Mouse (Mus musculus) forebrain, embryonic 16.5 days (tissue): ENCODE measurements at regions not wholly inside any gene's neighbourhood (a gene's known extent, or its start where the extent isn't known, plus 50 kb on each side); places are given as distances from the start of the nearest gene placed in this dataset.

Experiments used
- ATAC-seq: fragments of 200-750 bp; cut with Nextera tagmentation; 2 replicates; pipeline ENCODE4 v1.8.0; 2017; ENCODE audit warnings: mild to moderate bottlenecking, moderate library complexity
- H3K27ac ChIP-seq: fragments of 300-500 bp; sonication (generic); 2 replicates; pipeline ENCODE4 v1.5.1; 2014; ENCODE audit warnings: low read length, control low read depth
- H3K27me3 ChIP-seq: fragments of 300-500 bp; sonication (generic); replicated peaks from 2 replicates; pipeline ENCODE4 v1.6.1; 2014; ENCODE audit warnings: low read length; ENCODE audit not compliant: control insufficient read depth, insufficient read depth
- H3K36me3 ChIP-seq: fragments of 300-500 bp; sonication (generic); 2 replicates; pipeline ENCODE4 v1.6.1; 2014; ENCODE audit not compliant: control insufficient read depth, insufficient read depth
- H3K4me1 ChIP-seq: fragments of 300-500 bp; sonication (generic); replicated peaks from 2 replicates; pipeline ENCODE4 v1.6.1; 2014; ENCODE audit warnings: low read length; ENCODE audit not compliant: control insufficient read depth, insufficient read depth
- H3K4me2 ChIP-seq: fragments of 300-500 bp; sonication (generic); 2 replicates; pipeline ENCODE4 v1.6.1; 2014; ENCODE audit warnings: mild to moderate bottlenecking, low read length, control low read depth
- H3K4me3 ChIP-seq: fragments of 300-500 bp; sonication (generic); replicated peaks from 2 replicates; pipeline ENCODE4 v1.5.1; 2014; ENCODE audit warnings: mild to moderate bottlenecking, low read length, control low read depth
- H3K9ac ChIP-seq: fragments of 300-500 bp; sonication (generic); replicated peaks from 2 replicates; pipeline ENCODE4 v1.6.1; 2014; ENCODE audit warnings: low read depth, low read length, control low read depth
- H3K9me3 ChIP-seq: fragments of 300-500 bp; sonication (generic); 2 replicates; pipeline ENCODE4 v1.6.1; 2016; ENCODE audit warnings: low read length; ENCODE audit not compliant: control insufficient read depth
- WGBS: fragments of 180-500 bp; shearing (Covaris S2); extraction: QIAGEN DNeasy Blood & Tissue Kit; methylation state at CpG from one replicate; pipeline ENCODE4 v1.1.7; 2014; 5-methylcytosine and 5-hydroxymethylcytosine counted together

GRCm38 (mm10) chr14:24586982-24587672 lies 100.2 kb downstream of the Rps24 start:
- Histone ChIP-seq H3K9me3 (no peaks in the 10 kb centered on the region), H3K4me2 (no peak overlapping the region), H3K27ac (peak overlapping the region; percentile 70), H3K4me3 (no peak overlapping the region), H3K9ac (peak overlapping the region; percentile 10; the same call in 1 of the 2 replicates), H3K4me1 (peaks cover 9% of the 10 kb centered on the region), H3K36me3 (no peaks in the 10 kb centered on the region), H3K27me3 (no peaks in the 10 kb centered on the region)
- ATAC-seq = peak; percentile 63
- WGBS = 65% methylated on average over 12 of the region's 12 CpGs

GRCm38 (mm10) chr14:24588041-24588440 lies 101.1 kb downstream of the Rps24 start:
- Histone ChIP-seq H3K4me2 (no peak overlapping the region), H3K9me3 (no peaks in the 10 kb centered on the region), H3K36me3 (no peaks in the 10 kb centered on the region), H3K9ac (no peak overlapping the region), H3K4me1 (peaks cover 9% of the 10 kb centered on the region), H3K27ac (no peak overlapping the region), H3K4me3 (no peak overlapping the region), H3K27me3 (no peaks in the 10 kb centered on the region)
- ATAC-seq = no peak
- WGBS = 65% methylated on average over 3 of the region's 3 CpGs

GRCm38 (mm10) chr14:24606444-24607173 lies 119.7 kb downstream of the Rps24 start:
- no peak overlapping the region for H3K9ac ChIP-seq
- 6% methylated on average over 14 of the region's 14 CpGs for WGBS
- no peaks in the 10 kb centered on the region for H3K27me3 ChIP-seq
- H3K36me3 ChIP-seq = no peaks in the 10 kb centered on the region
- H3K4me3 ChIP-seq = no peak overlapping the region
- H3K27ac ChIP-seq = peak overlapping the region; percentile 55; the same call in 1 of the 2 replicates
- H3K9me3 ChIP-seq = no peaks in the 10 kb centered on the region; the same call in 1 of the 2 replicates
- ATAC-seq = peak; percentile 74
- H3K4me1 ChIP-seq = peaks cover 11% of the 10 kb centered on the region
- H3K4me2 ChIP-seq = no peak overlapping the region

- WGBS = 85% methylated on average over 1 of the region's 1 CpGs
- H3K36me3 ChIP-seq = no peaks in the 10 kb centered on the region
- no peak overlapping the region for H3K4me3 ChIP-seq
- H3K27me3 ChIP-seq = no peaks in the 10 kb centered on the region
- H3K9me3 ChIP-seq = no peaks in the 10 kb centered on the region; the same call in 1 of the 2 replicates
- H3K4me2 ChIP-seq = no peak overlapping the region
- ATAC-seq = no peak
- H3K4me1 ChIP-seq = peaks cover 23% of the 10 kb centered on the region
- H3K9ac ChIP-seq = no peak overlapping the region
- no peak overlapping the region for H3K27ac ChIP-seq
Observed at GRCm38 (mm10) chr14:24608356-24608755, 121.4 kb downstream of the Rps24 start.

GRCm38 (mm10) chr14:24612254-24612995 lies 125.5 kb downstream of the Rps24 start:
- 41% methylated on average over 4 of the region's 4 CpGs for WGBS
- Histone ChIP-seq H3K36me3 (no peaks in the 10 kb centered on the region), H3K9me3 (no peaks in the 10 kb centered on the region; the same call in 1 of the 2 replicates), H3K4me2 (no peak overlapping the region), H3K4me1 (peaks cover 33% of the 10 kb centered on the region), H3K27ac (peak overlapping the region; percentile 52), H3K27me3 (no peaks in the 10 kb centered on the region), H3K9ac (no peak overlapping the region), H3K4me3 (no peak overlapping the region)
- ATAC-seq = no peak

GRCm38 (mm10) chr14:24615776-24616175 lies 128.9 kb downstream of the Rps24 start:
- Histone ChIP-seq H3K4me2 (no peak overlapping the region), H3K27me3 (no peaks in the 10 kb centered on the region), H3K4me1 (peaks cover 53% of the 10 kb centered on the region), H3K4me3 (no peak overlapping the region), H3K9ac (no peak overlapping the region), H3K36me3 (no peaks in the 10 kb centered on the region), H3K9me3 (no peaks in the 10 kb centered on the region), H3K27ac (peak overlapping the region; percentile 96)
- whole genome bisulfite sequencing = 61% methylated on average over 3 of the region's 3 CpGs
- ATAC-seq = no peak

- H3K4me3 ChIP-seq = no peak overlapping the region
- no peaks in the 10 kb centered on the region for H3K27me3 ChIP-seq
- H3K9ac ChIP-seq = no peak overlapping the region; the same call in 1 of the 2 replicates
- no peaks in the 10 kb centered on the region for H3K9me3 ChIP-seq
- H3K4me1 ChIP-seq = peaks cover 53% of the 10 kb centered on the region
- peak overlapping the region; percentile 25 for H3K4me2 ChIP-seq
- WGBS = 7% methylated on average over 10 of the region's 10 CpGs
- ATAC-seq = no peak
- no peaks in the 10 kb centered on the region for H3K36me3 ChIP-seq
- peak overlapping the region; percentile 96 for H3K27ac ChIP-seq
Observed at GRCm38 (mm10) chr14:24616306-24617125, 129.6 kb downstream of the Rps24 start.

GRCm38 (mm10) chr14:24617126-24617375 lies 130.1 kb downstream of the Rps24 start:
- Histone ChIP-seq H3K4me3 (no peak overlapping the region), H3K4me1 (peaks cover 53% of the 10 kb centered on the region), H3K36me3 (no peaks in the 10 kb centered on the region), H3K4me2 (peak overlapping the region; percentile 25), H3K9ac (peak overlapping the region; percentile 36), H3K27me3 (no peaks in the 10 kb centered on the region), H3K9me3 (no peaks in the 10 kb centered on the region), H3K27ac (peak overlapping the region; percentile 96)
- WGBS = 3% methylated on average over 3 of the region's 3 CpGs
- ATAC-seq = no peak
